Mouse (Mus musculus) adrenal gland, postnatal 14 days (tissue): ENCODE measurements around the gene Mmel1. TPM values are rescaled to one million over a fixed set of nuclear protein-coding genes. Genes with fewer than 3 reads are reported as not detected.

Source experiments
- DNase-seq: peaks from one replicate; pipeline ENCODE4 v3.0.0; 2021; ENCODE audit warnings: mixed read lengths
- total RNA-seq: library from RNA; stranded (reverse); gene quantifications from 2 replicates; pipeline ENCODE4 v1.2.3, GENCODE M21; 2021

The Mmel1 gene
- total RNA-seq, 1 experiment from 2014 or later: 1.6 TPM

DNA sequence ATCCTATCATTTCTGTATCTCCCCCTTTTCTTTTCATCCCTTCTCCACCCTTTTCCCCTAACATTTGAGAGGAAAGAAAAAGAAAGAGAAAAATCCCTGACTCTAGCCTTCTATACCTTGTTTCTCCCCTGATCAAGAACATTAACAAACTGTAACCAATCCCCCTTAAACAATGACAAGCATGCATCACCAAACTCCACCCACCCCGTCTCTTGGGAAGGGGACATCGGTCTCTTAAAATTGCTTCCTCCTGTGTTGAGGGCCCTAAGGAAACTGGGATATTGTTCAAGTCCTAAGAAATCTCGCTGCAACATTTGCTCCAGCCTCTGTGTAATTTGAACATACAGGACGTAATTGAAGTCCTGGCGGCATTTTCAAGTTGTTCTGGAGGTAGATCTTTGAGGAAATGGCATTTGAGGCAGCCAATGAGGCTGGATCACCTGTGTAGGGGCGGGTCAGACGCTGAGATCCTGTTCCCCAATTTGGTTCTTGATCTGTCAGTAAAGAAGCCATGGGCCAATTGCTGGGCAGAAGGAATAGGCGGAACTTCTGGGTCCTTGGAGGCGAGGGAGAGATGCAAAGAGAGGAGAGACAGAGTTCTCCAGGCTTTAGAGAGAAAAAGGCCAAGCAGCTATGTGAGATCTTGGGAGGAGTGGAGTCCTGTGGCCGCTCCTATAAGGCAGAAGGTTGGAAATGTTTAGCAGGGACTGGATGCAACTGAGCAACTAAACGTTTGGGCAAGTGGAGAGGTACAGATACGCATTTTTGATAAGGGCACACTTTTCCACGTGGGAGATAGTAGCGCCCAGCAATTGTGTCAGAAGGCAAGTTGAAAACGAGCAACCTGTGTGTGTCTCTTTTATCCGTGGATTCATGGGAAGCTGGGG is 35.0 kb downstream of the Mmel1 start:
- peak; percentile 82 for DNase-seq

DNA sequence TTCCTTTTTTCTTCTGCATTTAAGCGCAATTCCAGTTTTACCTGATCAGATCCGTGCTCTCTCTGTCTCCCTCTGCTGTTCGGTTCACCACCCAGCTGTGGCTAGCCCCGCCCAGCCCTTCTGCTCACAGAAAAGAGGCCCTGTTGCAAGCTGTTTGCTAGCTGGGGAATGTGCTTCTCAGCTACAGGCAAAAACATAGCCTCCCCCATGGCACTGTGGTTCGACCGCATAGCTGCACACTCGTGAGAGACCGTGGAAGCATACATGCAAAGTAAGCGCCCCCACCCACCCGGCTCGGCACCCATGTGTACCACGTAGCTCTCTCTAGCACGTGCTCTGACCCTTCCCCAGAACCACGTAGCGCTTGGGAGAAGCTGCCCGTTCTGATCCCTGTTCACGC is 38.4 kb downstream of the Mmel1 start:
- DNase-seq: peak; percentile 82

DNA sequence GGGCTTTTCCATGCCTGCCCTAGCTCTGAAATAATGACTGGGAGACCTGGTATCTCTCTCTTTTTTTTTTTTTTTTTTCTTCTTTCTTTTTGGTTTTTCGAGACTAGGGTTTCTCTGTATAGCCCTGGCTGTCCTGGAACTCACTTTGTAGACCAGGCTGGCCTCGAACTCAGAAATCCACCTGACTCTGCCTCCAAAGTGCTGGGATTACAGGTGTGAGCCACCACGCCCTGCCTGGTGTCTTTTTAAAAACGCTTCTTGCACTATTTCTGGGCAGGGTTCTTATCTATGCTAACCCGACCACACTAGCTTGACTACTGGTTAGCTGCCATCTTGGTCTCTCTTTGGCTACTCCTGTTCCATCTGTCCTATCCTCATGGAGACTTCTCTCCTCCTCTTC is 39.1 kb downstream of the Mmel1 start:
- no peak for DNase-seq

DNA sequence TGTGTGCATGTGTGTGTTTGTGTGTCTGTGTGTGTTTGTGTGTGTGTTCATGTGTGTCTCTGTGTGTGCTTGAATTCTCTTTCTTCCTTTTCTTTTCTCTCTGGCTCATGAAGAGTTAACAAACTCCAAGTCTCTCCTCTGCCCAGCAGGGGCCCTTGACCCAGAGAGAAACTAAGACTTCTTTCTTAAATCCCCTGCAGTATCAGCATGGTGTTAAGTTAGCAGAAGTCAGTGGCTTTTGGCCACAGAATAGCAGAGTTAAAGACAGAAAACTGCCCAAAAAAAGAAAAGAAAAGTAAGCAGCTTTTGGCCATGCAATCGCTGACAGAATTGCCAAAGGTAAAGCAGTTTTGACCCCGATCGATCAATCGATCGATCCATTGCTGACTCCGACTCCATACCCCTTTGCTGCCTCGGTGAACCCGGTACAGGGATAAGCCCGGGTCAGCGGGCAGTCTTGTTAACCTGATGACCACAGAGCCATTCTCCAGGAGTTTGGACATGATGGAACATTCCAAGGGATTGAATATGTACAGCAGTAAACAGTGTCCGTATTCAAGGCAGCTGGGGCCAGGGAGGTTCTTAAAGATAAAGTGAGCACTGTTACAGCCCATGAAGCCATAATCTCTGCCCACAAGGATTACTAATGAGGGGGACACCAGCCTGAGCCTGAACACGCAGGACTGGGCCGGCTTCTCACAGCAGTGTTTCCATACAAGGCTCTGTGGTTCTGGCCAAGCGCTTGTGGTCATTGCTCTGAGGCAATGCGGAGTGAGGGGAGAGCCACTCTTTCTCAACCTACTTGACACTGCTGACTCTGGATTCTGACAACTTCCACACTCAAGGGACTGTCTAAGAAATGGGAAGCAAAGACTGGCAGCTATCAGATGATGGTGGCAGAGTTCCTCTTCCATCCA is 41.5 kb downstream of the Mmel1 start:
- DNase-seq: no peak

DNA sequence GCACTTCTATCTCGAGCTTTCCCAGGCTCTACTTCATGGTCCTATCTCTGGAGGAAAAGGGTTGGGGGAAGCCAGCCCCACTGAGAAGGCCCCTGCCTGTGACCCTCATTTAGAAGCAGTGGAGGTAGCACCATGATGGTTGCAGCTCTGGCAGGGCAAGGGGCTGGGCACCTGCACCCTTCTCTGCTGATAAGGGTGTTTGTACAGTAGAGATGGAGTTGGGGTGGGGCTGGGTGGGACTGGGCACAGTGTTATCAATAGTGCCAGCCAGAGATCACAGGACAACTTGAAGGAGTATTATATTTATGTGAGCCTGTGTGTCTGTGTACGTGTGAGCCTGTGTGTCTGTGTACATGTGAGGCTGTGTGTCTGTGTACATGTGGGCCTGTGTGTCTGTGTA is 42.3 kb downstream of the Mmel1 start:
- no peak for DNase-seq

DNA sequence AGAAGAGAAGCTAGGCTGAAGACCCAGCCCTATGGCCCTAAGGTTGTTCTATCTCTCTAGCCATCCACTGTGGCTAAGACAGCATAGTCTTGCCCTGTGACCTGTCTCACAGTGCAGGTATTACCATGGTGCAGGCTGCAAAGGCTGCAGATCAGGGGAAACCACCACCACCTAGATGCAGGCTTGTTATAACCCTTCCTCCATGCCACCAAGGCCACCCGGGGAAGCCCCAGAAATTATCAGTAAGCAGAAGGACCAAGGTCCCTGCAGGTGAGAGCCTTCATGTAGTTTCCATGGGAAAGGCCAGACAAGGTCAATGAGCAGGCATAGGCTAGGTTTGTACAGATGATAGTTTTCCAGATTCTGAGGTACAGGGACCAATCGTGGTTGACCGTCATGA is 44.5 kb downstream of the Mmel1 start:
- no peak for DNase-seq

DNA sequence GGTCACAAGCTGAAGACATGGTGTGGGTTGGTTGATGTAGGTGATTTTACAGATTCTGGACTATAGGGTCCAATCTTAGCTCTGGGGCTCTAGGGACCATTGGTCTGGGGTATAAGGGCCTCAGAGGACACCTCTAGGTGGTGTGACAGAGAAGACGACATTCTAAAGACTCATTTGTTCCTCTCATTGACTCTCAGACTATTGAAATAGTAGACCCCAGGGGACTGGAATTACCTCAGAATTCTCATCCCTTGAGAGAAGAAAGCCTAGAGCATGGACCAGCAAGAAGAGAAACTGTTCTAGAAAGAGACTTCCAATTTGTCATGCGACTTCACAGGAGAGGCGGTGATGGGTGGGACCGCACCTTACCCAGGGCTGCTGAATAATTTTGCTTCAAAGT is 44.9 kb downstream of the Mmel1 start:
- DNase-seq: no peak

DNA sequence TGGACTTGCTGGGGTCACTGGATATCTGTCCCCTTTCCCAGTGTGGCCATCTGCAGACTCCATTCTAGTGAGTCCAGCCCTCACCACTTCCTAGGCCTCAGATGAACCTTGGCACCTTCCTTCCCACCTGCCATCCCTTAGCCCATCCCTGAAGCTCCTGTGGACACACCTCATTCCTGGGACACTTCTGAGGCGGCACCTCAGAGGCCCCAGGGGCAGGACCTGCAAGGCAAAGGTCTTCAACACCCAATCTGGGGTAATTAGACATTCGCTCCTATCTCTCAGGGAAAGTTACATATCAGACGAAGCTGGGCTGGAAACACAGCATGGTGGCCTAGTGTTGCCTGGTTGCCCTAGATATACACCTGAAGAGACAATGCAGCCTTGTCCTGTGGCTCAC is 45.3 kb downstream of the Mmel1 start:
- DNase-seq: no peak

DNA sequence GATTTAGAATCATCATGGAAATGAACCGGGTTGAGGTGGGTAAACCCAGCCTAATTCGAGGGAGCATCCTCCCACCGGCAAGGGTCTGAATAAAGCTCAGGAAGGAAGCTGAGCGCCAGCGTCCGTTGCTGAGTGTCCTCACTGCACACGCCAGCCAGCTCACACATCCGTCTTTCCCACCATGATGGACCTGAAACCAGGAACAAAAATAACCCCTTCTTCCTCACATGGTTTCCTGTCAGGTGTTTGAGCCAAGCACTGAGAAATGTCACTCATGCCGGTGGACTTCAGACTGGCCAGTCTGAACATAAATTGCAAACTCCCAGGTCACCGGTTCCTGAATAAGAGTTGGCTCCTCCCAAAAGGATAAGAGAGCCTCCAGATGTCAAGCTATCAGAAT is 45.9 kb downstream of the Mmel1 start:
- no peak for DNase-seq

DNA sequence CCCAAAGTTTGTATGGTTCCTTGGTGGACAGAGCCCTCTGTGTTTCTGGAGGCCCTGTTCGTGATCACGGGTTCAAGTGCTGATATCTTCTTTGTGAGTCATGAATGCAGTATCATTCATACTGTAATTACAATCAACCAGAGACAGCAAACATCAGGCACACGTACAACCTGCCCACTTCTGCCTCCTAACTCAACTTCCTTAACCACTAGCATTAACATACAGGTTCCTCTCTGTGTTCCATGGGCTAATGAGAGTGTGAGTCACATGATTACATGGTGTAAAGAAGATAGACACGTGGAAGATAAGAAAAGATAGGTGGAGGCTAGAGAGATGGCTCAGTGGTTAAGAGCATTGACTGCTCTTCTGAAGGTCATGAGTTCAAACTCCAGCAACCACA is 47.3 kb downstream of the Mmel1 start:
- no peak for DNase-seq

DNA sequence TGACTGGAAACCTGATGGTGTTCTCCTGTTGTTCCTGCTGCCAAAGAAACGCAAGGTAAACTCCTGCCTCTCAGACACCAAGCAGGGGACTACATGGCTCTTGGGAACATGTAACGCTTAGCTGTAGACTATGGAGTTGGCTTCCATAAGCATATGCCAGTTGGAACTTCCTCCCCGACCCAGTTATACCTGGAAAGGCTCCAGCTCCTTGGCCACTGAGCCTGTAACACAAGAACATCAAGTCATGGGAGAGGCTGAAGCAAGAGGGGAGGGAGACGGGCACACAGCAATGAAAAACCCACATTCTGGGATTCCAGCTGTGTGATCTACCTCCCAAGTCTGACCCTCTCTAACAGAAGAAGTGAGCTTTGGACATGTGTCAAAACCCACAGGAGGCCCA is 52.9 kb downstream of the Mmel1 start:
- no peak for DNase-seq

DNA sequence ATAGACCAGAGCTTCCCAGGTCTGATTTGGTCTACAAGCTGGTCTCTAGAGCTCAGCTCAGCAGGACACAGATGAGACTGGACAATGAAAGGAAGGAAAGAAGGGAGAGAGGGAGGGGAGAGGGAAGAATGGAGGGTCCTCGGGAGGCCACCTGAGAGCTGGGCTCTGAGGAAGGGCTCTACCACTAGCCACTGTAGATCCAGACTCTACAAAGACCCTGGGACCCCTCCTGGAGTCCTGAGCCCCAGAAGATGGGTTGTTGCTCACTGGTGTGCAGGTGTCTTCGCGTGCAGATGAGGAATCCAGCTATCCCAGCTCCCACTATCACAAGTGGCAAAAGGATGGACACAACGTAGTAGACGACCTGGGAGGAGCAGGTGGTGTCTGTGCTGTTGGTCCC is 53.5 kb downstream of the Mmel1 start:
- no peak for DNase-seq

DNA sequence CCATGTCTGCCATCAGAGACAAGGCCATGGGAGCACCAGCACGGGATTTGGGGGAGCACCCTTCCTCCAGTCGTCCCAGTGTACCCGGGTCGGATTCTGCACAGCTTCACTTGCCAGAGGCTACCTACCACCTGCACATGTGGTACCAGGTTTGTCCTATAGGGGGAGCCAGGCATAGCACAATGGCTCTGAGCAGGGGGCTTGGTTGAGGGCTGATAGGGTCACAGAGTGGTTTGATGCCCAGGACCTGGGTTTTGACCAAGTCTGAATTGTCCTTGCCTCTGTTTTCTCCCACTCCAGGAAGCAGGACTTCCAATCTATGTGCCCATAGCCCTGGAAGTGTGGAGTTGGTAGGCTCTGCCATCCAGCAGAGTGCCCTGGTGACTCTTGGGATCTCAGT is 56.0 kb downstream of the Mmel1 start:
- no peak for DNase-seq

DNA sequence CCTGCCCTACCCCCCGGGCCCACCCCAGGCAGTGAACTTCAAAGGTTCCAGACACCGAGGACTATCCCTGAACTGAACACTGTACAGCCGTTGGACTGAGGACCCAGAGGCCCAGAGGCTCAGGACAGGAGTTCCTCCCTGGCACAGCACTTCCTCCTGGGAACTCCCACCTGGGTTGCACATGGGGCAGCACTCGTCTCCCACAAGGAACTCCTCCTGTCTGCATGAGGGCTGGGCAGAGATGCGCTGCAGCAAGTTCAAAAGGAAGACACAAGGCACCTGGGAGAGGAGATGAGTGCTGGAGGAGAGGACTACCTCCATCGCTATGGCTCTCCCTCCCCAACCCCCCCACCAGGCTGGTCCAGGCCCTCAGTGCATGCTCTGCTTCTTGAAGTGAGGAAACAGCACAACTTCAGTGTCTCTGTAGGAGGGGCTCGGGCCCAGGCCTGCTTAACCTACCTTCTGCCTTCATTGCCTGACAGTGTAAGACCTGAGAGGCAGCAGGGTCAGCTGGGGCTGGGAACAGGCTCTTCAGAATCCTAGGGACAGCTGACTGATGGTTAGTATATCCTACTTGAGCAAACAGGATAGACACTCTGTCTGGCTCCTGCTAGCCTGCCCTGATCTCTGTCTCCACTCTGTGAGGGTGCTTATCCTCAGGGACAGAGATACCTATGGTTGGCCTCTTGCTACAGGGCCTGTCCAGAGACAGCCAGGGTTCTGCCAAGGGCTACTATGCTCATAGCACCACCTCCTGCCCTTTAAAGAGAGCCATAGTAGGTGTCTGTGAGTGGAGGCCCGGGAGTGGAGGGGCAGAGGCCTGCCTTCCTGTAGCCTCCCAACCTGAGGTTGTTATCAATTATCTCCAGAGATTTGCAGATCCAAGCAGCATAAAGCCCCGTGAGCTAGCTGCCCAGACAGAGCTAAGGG is 57.8 kb downstream of the Mmel1 start:
- no peak for DNase-seq

DNA sequence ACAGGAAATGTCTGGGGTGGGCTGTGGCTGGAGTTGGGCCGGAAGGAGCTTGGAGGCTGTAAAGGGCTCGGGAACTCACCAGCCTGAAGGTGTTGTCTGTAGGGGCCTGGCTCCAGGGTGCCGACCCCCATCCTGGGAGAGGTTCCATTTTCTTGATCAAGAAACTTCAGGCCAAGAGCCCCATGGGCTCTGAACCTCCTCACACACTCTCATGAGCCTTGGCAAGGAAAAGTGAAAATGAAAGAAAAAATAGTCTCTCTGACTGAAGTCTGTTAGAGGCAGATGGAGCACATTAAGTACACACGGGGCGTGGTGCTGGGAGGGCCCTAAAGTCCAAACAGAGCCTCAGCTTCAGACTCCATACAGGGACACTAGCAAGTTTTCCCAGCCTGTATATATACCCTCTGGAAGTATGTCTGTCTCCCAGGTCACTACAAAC is 58.5 kb downstream of the Mmel1 start:
- DNase-seq: peak; percentile 33

DNA sequence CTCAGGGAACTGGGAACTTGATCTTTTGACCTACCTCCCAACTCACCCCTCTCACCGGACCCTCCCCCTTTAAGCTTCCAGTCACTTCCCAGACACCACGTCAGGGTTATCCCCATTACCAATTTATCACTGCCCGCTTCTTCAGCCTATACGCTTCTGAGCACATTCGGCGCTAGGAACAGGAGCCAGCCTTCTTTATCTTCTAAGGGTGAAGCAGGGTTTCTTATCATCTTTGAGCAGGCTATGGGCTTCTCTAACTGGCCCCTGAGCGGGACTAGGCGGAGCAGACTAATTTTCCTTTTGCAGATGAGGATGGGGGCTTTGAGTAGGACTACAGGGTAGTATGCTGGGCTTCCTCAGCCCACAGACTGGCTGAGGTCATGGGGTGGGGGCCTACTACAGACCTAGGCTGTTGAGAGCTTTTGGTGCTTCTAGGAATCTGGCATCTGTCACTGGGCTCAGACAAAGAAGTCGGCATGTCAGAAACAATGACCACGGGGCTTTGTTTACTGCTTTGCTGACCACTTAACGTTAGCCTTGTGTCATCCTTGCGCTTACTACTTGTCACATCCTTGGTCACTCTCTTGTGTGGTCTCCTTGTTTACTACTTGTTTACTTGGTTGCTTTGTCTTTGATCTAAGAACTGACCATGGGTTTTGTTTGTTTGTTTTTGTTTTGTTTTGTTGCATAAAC is 59.2 kb downstream of the Mmel1 start, which contains the start of gene Tnfrsf14:
Tnfrsf14 (minus strand) TSS at position 169 of the 693 bp plus-strand sequence.
- DNase-seq: no peak

DNA sequence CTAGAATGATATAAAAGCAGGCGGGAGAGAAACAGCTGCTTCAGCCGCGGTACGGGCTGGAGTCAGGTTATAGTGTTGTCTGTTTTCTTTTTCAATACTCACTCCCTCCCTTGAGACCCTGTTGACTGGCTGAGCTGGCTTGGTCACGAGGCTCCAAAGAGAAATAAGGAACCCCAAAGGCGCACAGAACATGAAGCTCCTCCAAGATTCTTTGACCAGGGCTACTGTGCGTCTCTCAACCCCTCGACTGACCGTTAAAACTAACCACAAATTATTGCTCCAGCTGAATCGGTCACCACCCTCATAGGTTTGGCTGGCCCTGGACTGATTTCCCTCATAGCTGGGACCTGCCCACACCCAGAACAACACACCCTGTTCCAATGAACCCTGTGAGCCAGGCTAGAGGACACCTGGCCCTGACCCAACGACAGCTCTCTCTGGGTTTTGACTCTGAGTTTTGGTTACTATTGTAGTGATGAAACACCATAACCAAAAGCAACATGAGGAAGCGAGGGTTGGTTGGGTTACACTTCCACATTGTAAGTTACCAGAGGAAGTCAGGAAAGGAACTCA is 59.8 kb downstream of the Mmel1 start:
- peak; percentile 27 for DNase-seq

DNA sequence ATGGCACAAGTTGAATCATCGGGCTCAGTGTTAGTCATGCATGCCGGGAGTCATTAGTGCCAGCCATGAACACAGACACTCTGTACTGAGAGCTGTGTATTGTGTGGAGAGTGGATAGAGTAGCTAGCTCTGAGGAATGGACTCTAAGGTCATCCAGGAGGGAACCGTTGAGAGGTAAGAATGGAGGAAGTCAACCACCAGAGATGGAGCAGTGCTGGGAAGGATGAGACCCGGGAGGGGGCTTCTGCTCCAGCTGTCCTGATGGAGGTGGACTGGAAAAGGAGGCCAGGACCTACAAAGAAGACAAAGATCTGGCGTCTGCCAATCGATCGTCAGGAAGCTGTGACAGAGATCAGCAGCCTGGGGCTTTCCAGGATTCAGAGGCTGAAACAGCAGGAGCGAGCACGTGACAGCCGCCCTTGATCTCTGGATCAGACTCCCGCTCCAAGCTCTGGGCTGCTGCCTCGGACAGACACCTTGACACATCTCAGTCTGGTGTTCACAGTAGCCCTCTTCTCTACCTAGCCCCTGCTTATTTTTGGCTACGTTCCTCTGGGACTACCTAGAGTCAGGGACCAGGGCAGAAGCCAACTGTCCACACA is 64.0 kb downstream of the Mmel1 start:
- peak; percentile 32 for DNase-seq

DNA sequence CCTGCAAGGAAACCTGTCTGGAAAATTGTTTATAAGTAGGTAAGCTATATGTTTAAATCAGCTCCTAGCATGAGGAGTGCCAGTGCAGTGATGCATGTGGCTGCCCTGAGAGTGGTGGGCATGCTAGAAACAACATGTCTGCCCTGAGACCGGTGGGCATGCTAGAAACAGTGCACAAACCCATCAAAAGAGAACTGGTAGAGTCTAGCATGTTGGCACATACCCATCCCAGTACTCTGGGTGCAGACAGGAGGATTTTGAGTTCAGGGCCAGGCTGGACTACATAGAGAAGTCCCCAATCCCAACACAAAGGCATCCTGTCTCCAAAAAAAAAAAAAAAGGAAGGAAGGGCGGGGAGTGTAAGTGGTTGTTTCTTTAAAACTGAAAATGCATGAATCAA is 65.4 kb downstream of the Mmel1 start:
- DNase-seq: no peak

DNA sequence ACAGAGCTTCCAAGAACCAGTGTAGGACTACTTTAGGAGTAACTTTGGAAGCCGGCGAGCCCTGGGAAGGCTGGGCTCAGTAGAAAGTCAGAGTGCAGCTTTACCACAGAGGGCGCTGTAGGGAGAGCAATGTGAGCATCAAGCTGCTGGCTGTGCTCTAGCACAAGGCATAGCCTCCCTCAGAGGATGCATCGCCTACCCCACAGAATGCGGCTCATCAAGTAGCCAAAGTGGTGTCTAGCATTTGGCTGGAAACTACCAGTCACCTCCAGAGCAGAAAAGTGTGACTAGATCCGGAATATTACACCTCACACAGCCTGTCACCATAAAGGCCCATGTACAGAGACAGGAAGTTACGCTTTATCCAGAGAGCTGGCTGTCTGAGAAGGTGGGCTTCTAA is 66.4 kb downstream of the Mmel1 start:
- DNase-seq: peak; percentile 25
